Mouse (Mus musculus) right cerebral cortex, postnatal 4 days (tissue): ENCODE measurements around the gene Tbx21.
A peak's percentile ranks its signal among the peaks of the same experiment; 100 is the strongest.

Experiments
- DNase-seq: peaks from one replicate; pipeline ENCODE4 v3.0.0-alpha.2; 2022

Gene Tbx21

GRCm38 (mm10) chr11:97130318-97130717 is 15.2 kb upstream of the Tbx21 start:
- no peak for DNase-seq

- no peak for DNase-seq
Observed at GRCm38 (mm10) chr11:97128956-97129355, 13.8 kb upstream of the Tbx21 start.

- DNase-seq, result no peak
Observed at GRCm38 (mm10) chr11:97127470-97128223, 12.5 kb upstream of the Tbx21 start.

GRCm38 (mm10) chr11:97126645-97127468 is 11.7 kb upstream of the Tbx21 start:
- DNase-seq, result no peak

- no peak for DNase-seq
Observed at GRCm38 (mm10) chr11:97124266-97125036, 9.3 kb upstream of the Tbx21 start.

- no peak for DNase-seq
Observed at GRCm38 (mm10) chr11:97123282-97123890, 8.3 kb upstream of the Tbx21 start.

GRCm38 (mm10) chr11:97120641-97121040 is 5.5 kb upstream of the Tbx21 start:
- no peak for DNase-seq

- DNase-seq, result no peak
Observed at GRCm38 (mm10) chr11:97120221-97120620, 5.1 kb upstream of the Tbx21 start.

GRCm38 (mm10) chr11:97115797-97116196 is 666 bp upstream of the Tbx21 start:
- no peak for DNase-seq

- DNase-seq, result no peak
Observed at GRCm38 (mm10) chr11:97112519-97113125, 2.5 kb downstream of the Tbx21 start.

GRCm38 (mm10) chr11:97108976-97109375 is 6.2 kb downstream of the Tbx21 start:
- DNase-seq, result no peak

- DNase-seq, result no peak
Observed at GRCm38 (mm10) chr11:97104091-97104483, 11.0 kb downstream of the Tbx21 start.

GRCm38 (mm10) chr11:97103163-97104090 is 11.7 kb downstream of the Tbx21 start:
- DNase-seq, result no peak

- DNase-seq, result peak; percentile 75
Observed at GRCm38 (mm10) chr11:97101722-97102121, 13.4 kb downstream of the Tbx21 start.

- no peak for DNase-seq
Observed at GRCm38 (mm10) chr11:97098791-97099190, 16.3 kb downstream of the Tbx21 start.

GRCm38 (mm10) chr11:97094600-97094999 is 20.5 kb downstream of the Tbx21 start:
- DNase-seq, result no peak

- DNase-seq, result no peak
Observed at GRCm38 (mm10) chr11:97086365-97086764, 28.8 kb downstream of the Tbx21 start.

- no peak for DNase-seq
Observed at GRCm38 (mm10) chr11:97084821-97085505, 30.2 kb downstream of the Tbx21 start.

- DNase-seq, result no peak
Observed at GRCm38 (mm10) chr11:97083401-97084140, 31.6 kb downstream of the Tbx21 start.

- no peak for DNase-seq
Observed at GRCm38 (mm10) chr11:97082977-97083376, 32.2 kb downstream of the Tbx21 start.
